Mouse (Mus musculus) R1 (cell line): ENCODE measurements around the gene Med4.

Source experiments
- DNase-seq: peaks from one replicate; pipeline ENCODE4 v3.0.0-alpha.2; 2018; ENCODE audit warnings: low read depth, low spot score

Gene Med4

GRCm38 (mm10) chr14:73509765-73510423, at the start of gene Med4:
Gene Med4, plus strand, starts transcription at chr14:73510025.
- peak; percentile 96 for DNase-seq

- DNase-seq = no peak
Measured at GRCm38 (mm10) chr14:73460514-73461134, 49.2 kb upstream of the Med4 start.

- no peak for DNase-seq
Measured at GRCm38 (mm10) chr14:73462211-73462610, 47.6 kb upstream of the Med4 start.

GRCm38 (mm10) chr14:73467697-73468096, 42.1 kb upstream of the Med4 start:
- DNase-seq = no peak

GRCm38 (mm10) chr14:73469506-73469905, 40.3 kb upstream of the Med4 start:
- DNase-seq = no peak

- peak; percentile 40 for DNase-seq
Measured at GRCm38 (mm10) chr14:73470593-73470992, 39.2 kb upstream of the Med4 start.

- no peak for DNase-seq
Measured at GRCm38 (mm10) chr14:73472205-73472604, 37.6 kb upstream of the Med4 start.

- DNase-seq = no peak
Measured at GRCm38 (mm10) chr14:73473670-73474460, 36.0 kb upstream of the Med4 start.

GRCm38 (mm10) chr14:73474636-73475093, 35.2 kb upstream of the Med4 start:
- peak; percentile 64 for DNase-seq

- DNase-seq = no peak
Measured at GRCm38 (mm10) chr14:73475506-73475905, 34.3 kb upstream of the Med4 start.

GRCm38 (mm10) chr14:73476361-73476934, 33.4 kb upstream of the Med4 start:
- DNase-seq = peak; percentile 26

- no peak for DNase-seq
Measured at GRCm38 (mm10) chr14:73477077-73477476, 32.7 kb upstream of the Med4 start.

- no peak for DNase-seq
Measured at GRCm38 (mm10) chr14:73478321-73478720, 31.5 kb upstream of the Med4 start.

- DNase-seq = no peak
Measured at GRCm38 (mm10) chr14:73479771-73480170, 30.1 kb upstream of the Med4 start.

- DNase-seq = no peak
Measured at GRCm38 (mm10) chr14:73483516-73484229, 26.2 kb upstream of the Med4 start.

- DNase-seq = no peak
Measured at GRCm38 (mm10) chr14:73484366-73485110, 25.3 kb upstream of the Med4 start.

GRCm38 (mm10) chr14:73486641-73487040, 23.2 kb upstream of the Med4 start:
- DNase-seq = no peak

- no peak for DNase-seq
Measured at GRCm38 (mm10) chr14:73493356-73493755, 16.5 kb upstream of the Med4 start.

- DNase-seq = no peak
Measured at GRCm38 (mm10) chr14:73494122-73494521, 15.7 kb upstream of the Med4 start.

- DNase-seq = no peak
Measured at GRCm38 (mm10) chr14:73495753-73496152, 14.1 kb upstream of the Med4 start.

GRCm38 (mm10) chr14:73501283-73501682, 8.5 kb upstream of the Med4 start:
- no peak for DNase-seq
